Mouse (Mus musculus) CD8-positive naive resting alpha-beta T cell, adult 2 months (primary cell): ENCODE data around the gene Slc35f5.
"Not testable (repeated sequence)": the region's sequence is repeated elsewhere in the genome, so short reads cannot be mapped to it uniquely, and the experiment has no call there.

ENCODE experiments used
- DNase-seq, 2 experiments: peaks; one replicate each; pipeline ENCODE4 v3.0.0; 2022; ENCODE audit warnings: low read depth in 2 of 2, low spot score in 2 of 2

The Slc35f5 gene

GRCm38 (mm10) chr1:125560259-125561192 lies at the start of gene Slc35f5:
Slc35f5 (plus strand) TSS chr1:125560595.
- peak; percentile 42 to 47 for DNase-seq

DNA sequence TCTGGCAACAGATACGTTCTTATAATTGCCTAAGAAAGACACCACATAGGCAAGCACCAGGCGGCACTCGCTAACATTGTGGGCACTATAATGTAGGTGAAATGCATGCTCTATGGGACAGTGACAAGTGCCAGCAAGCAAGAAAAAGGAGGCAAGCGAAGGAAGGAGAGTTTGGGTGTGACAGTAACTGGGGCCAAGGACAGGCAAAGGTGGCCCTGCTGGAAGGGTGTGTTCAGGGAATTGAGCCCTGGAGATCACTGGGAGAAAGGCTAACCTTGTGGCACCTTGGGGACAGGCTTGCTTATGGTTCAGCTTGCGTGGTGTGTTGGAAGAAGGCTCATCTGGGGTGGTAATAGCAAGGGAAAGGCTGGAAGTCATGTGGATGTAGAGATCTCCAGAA lies 45.7 kb upstream of the Slc35f5 start:
- DNase-seq = no peak

DNA sequence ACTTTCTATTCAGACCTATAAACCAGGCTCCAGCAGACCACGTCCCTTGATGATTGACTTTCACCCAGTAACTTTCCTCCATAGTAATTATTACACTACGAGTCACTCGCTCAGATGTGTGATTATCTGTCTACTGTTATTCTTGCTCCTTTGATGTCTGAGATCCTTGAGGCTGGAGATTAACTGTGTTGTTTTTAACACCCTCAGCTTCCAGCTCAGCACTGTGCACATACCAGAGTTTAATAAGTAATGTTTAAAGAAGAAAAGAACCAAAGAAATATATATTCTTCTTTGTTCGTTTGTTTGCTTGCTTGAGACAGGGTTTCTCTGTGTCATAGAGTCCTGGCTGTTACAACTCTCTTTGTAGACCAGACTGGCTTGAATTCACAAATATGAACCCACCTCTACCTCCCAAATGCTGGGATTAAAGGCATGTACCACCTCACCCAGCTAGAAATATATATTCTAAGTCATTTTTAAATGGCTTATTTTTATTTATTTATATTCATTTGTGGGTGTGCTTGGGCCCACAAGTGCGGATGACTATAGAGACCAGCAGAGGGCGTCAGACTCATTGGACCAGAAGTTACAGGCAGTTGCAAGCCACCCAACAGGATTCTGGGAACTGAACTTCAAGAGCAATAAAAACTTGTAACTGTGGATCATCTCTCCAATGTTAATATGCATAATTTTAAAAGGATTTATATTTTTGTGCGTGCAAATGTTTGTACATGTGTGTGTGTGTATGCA lies 43.3 kb upstream of the Slc35f5 start:
- DNase-seq = no peak

DNA sequence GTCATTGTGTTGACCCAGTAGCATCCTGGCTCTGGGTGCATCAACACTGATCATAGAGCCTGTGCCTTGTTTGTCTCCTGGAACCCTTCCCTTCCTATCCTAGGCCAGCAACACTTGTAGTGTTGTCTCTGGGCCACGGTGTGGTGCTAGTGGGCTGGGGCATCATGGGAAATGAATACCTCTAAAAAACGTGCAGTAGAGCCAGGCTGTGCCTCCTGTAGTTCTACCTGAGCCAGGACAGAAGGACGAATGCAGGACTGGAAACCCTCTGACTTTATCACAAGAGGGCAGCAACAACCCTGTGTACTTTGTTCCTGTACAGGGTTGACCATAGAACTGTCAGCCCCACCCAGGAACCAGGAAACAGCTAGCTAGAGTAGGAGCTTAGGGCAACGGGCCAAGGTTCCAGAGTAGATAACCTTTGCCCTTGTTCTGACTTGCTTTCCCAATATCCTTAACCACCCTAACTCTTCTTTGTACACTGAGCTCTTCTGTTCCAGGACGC lies 41.2 kb upstream of the Slc35f5 start:
- peak in 1 of 2 experiments; percentile 6 for DNase-seq

DNA sequence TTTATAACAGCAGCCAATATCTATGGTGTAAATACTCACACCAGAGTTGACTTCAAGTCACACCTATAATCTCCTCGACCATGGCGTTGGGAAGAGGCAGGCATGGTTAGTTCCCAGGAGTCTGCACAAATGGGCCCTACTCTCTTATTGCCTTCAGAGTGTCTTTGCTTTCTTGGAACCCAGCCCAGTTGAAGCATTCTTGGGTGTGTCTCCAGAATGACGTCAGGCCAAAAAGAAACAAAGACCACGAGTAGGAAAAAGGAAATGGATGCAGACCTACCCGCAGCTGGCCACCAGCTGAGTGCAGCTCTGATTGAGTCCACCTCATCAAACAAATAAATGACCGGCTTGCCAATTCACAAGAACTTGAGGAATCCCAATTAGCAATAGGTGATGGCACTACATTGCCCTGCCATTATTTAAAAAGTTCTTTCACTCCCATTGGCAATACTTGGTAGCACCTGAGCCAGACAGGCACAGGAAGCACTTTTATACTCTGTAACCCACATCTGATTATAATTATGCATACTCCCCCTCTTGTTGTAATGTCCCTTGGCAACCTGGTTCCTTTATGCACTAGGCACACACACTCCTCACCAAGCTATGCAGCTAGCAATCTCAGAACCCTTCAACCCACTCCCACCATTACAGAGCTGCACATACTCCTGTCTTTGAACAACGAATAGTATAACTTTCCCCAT lies 34.3 kb upstream of the Slc35f5 start:
- DNase-seq = no peak

- no peak for DNase-seq
These were observed 33.8 kb upstream of the Slc35f5 start for GRCm38 (mm10) chr1:125526666-125527004.

- no peak for DNase-seq
These were observed 33.0 kb upstream of the Slc35f5 start for GRCm38 (mm10) chr1:125527364-125527763.

- DNase-seq = not testable (repeated sequence)
These were observed 27.0 kb upstream of the Slc35f5 start for GRCm38 (mm10) chr1:125533180-125533912.

- DNase-seq = no peak
These were observed 23.3 kb upstream of the Slc35f5 start for GRCm38 (mm10) chr1:125537131-125537530.

GRCm38 (mm10) chr1:125537776-125538175 lies 22.6 kb upstream of the Slc35f5 start:
- DNase-seq = no peak

GRCm38 (mm10) chr1:125539312-125539711 lies 21.1 kb upstream of the Slc35f5 start:
- DNase-seq = no peak

- no peak for DNase-seq
These were observed 18.1 kb upstream of the Slc35f5 start for GRCm38 (mm10) chr1:125542008-125542999.

DNA sequence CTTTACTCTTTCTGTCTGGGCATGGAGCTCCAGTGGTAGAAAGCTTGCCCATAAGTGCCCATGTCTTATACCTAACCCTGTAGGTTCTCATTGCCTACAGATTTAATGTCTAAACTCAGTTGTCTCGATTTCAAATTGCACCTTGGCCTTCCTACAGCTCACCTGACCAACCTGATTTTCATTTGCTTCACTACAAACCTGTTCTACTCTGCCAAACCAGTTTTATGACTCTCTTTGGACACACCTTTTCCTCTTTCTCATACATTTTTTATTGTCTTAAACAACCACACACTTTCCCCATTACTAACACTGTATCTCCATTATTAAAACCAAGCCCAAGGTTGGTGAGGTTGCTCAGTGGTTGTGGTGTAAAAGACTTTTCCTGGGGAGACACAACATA lies 10.5 kb upstream of the Slc35f5 start:
- DNase-seq = no peak

GRCm38 (mm10) chr1:125550359-125550758 lies 10.0 kb upstream of the Slc35f5 start:
- no peak for DNase-seq

GRCm38 (mm10) chr1:125551564-125551963 lies 8.8 kb upstream of the Slc35f5 start:
- DNase-seq = no peak

- no peak for DNase-seq
These were observed 1.1 kb upstream of the Slc35f5 start for GRCm38 (mm10) chr1:125559261-125559660.

DNA sequence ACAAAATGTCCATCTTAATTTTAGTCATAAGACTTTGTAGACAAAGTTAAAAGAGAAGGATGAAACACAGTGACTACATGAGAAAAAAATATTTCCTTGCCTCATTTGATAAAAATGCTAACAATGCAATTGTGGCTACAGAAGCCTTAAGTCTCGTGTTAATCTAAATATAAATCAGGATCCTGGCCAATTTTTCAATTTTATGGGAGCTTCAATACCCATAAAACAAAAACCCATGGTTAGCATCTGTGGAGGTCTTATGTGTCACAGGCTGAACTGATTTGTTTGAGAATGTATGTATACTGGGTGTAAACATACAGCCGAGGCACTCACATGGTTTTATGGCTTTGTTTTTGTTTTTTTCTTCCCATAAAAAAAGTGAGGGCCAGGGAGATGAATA lies 674 bp upstream of the Slc35f5 start:
- DNase-seq = no peak

- peak; percentile 8 to 13 for DNase-seq
These were observed 811 bp downstream of the Slc35f5 start for GRCm38 (mm10) chr1:125561206-125561605.

DNA sequence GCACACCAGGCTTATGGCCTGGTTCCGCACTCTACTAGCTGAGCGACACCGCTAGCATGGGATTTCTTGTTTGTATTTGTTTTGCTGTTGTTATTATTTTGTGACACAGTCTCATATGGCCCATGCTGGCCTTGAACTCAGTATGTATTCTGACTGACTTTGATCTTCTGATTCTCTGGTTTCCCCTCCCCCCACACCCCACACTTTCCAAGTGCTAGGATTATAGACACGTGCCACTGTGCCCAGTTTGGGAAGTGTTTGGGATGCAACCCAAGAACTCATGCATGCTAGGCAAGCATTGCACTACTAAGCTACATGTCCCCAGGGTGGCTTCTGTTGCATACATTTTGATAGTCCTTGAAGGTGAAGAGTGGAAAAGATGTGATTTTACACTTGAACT lies 1.4 kb downstream of the Slc35f5 start:
- no peak for DNase-seq

DNA sequence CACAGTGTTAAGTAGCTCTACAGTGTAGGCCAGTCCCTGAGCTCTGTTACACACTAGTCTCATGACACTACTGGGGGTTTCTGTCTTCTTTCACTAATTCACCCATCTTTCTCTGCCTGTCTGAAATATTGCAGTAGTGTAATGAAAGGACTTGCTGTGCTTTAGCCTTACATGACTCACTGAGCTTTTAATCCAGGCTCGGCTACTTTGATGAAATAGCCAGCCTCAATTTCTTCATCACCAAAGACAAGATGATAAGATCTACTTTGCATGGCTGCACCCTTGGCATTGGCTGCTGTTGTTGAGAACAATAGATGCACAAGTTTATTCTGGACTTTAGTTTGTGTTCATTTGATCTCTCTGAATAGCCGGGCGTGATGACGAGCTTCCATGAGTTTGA lies 7.7 kb downstream of the Slc35f5 start:
- DNase-seq = no peak
